Mouse (Mus musculus) erythroblast, embryonic 14.5 days (primary cell): ENCODE data around the gene Mapk3.
"Not testable (repeated sequence)": the region's sequence is repeated elsewhere in the genome, so short reads cannot be mapped to it uniquely, and the experiment has no call there.

Source experiments
- GATA1 ChIP-seq: IDR thresholded peaks from 2 replicates; pipeline ENCODE4 v1.6.1; 2012; ENCODE audit warnings: low read length, inconsistent platforms, mixed read lengths
- TAL1 ChIP-seq: IDR thresholded peaks from 3 replicates; pipeline ENCODE4 v1.6.1; 2012; ENCODE audit warnings: low read length, inconsistent platforms, mixed read lengths

GRCm38 (mm10) chr7:126730256-126730789 is 29.1 kb upstream of the Mapk3 start:
- TF ChIP-seq GATA1, TAL1: not testable (repeated sequence)
